Comparison of ENCODE assay signal across 8 mouse cellular contexts in the genomic region with DNA sequence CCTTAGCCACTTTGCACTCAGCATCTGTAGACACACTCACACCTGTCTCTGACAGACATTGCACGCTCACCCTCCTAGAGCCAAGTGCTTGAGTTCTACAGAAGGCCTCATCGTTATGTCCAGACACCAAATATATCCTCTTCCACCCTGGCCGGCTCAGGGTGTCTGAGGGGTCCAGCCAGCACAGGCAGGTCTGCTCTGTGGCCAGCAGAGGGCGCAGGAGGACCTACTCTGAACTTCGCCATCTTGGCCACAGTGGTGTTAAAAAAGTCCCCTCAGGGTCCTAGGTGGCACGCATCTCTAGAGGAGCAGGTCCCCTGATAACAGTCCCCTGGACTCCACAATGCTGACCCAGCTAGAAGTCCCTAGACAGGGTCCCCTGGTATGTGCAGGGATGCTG.
DNase-seq lines count a peak whose midpoint lies in the region; ATAC-seq and TF ChIP-seq lines count a peak whose summit lies in the region.

No protein-coding gene starts in this region.

- no peak for TF ChIP-seq POLR2A in small intestine, adult 2 months (IDR thresholded peaks at IDR 0.05; ENCODE audit: low read depth, low read length)

- peak; percentile 98 for TF ChIP-seq CTCF in hindbrain, postnatal 0 days (IDR thresholded peaks at IDR 0.05; ENCODE audit: low read depth)
- peak; percentile 78; the same call in 1 of the 2 replicates for TF ChIP-seq CTCF in small intestine, adult 2 months (IDR thresholded peaks at IDR 0.05; ENCODE audit: extremely low read depth, insufficient read length, insufficient replicate concordance, low read depth, low read length)

- H3K9me3 ChIP-seq in hindbrain, postnatal 0 days (ENCODE audit: low read length), result no peaks in the 10 kb centered on the region

- H3K36me3 ChIP-seq in hindbrain, postnatal 0 days (ENCODE audit: insufficient read depth, low read length), result no peaks in the 10 kb centered on the region
- no peaks in the 10 kb centered on the region for H3K36me3 ChIP-seq in small intestine, adult 2 months (ENCODE audit: control insufficient read depth, insufficient read depth, low read length)

- no peak overlapping the region for H3K27ac ChIP-seq in hindbrain, postnatal 0 days
- H3K27ac ChIP-seq in small intestine, adult 2 months (ENCODE audit: insufficient read depth, low read depth, low read length), result no peak overlapping the region

- 10% methylated on average over 6 of the region's 6 CpGs for WGBS in hindbrain, postnatal 0 days
- 6% methylated on average over 6 of the region's 6 CpGs for WGBS in small intestine, adult 2 months

- no peak overlapping the region for H3K4me3 ChIP-seq in hindbrain, postnatal 0 days (ENCODE audit: low read length)
- no peak overlapping the region for H3K4me3 ChIP-seq in small intestine, adult 2 months (ENCODE audit: low read depth, low read length)

- no peak overlapping the region for H3K9ac ChIP-seq in hindbrain, postnatal 0 days (replicated peaks; ENCODE audit: low read length)

- no peak overlapping the region for H3K4me2 ChIP-seq in hindbrain, postnatal 0 days (ENCODE audit: low read depth, low read length)

- ATAC-seq in hindbrain, postnatal 0 days, result peak; percentile 67
- peak; percentile 86 for ATAC-seq in megakaryocyte progenitor cell, adult 5-6 weeks (replicated peaks; ENCODE audit: poor library complexity)
- ATAC-seq in erythroid progenitor cell, adult 5-6 weeks (replicated peaks; ENCODE audit: low FRiP score, poor library complexity, severe bottlenecking), result no peak

- H3K4me1 ChIP-seq in hindbrain, postnatal 0 days (ENCODE audit: insufficient read depth, low read length), result 0 out of 2 replicates have a peak, but pooled peaks cover 7% of the 10 kb centered on the region
- H3K4me1 ChIP-seq in small intestine, adult 2 months (ENCODE audit: control insufficient read depth, insufficient read depth, insufficient read length, low read length), result no peaks in the 10 kb centered on the region

- H3K27me3 ChIP-seq in hindbrain, postnatal 0 days (ENCODE audit: insufficient read depth, low read length), result 0 out of 2 replicates have a peak, but pooled peaks cover 5% of the 10 kb centered on the region
- H3K27me3 ChIP-seq in small intestine, adult 2 months (ENCODE audit: control insufficient read depth, insufficient read depth, low read length), result no peaks in the 10 kb centered on the region

- DNase-seq in WW6 (ENCODE audit: low read depth, low spot score), result peak; percentile 34
- peak; percentile 88 to 93 for DNase-seq in cerebellum, postnatal 14 days
- DNase-seq in frontal cortex, postnatal 25 days (ENCODE audit: low spot score in 2 of 2), result peak; percentile 29 to 32
- peak; percentile 89 for DNase-seq in hindbrain, postnatal 0 days (ENCODE audit: low spot score)
- peak; percentile 19 for DNase-seq in left cerebral cortex, adult 11 months (ENCODE audit: low spot score)

Comparison
In these comparisons a context has a peak if more than half of its experiments do, and no peak if none do; other contexts are left out.
1. DNase-seq: peak in every context shown above with its lines; median percentile 90 in cerebellum, postnatal 14 days; 89 in hindbrain, postnatal 0 days; 34 in WW6; 30 in frontal cortex, postnatal 25 days; 19 in left cerebral cortex, adult 11 months.